In genomic region chr9:27289543-27290308, GRCm38 (mm10) we compare ENCODE assay signal across 11 mouse cellular contexts. TPM values are rescaled to one million over a fixed set of nuclear protein-coding genes. Genes with fewer than 3 reads are reported as not detected.
DNase-seq lines count a peak whose midpoint lies in the region; ATAC-seq lines count a peak whose summit lies in the region.
"Had no signal": no experiment of that assay in that cellular context is flagged by ENCODE, and none has a peak within 500 bp of the region (broad histone marks: within the 10 kb centered on the region; RNA-seq: fewer than 3 reads in every experiment).

No protein-coding gene starts in this region.

- H3K4me1 ChIP-seq in heart, embryonic 13.5 days = peaks cover 31% of the 10 kb centered on the region
- H3K4me1 ChIP-seq in embryonic facial prominence, embryonic 13.5 days = peaks cover 18% of the 10 kb centered on the region
- H3K4me1 ChIP-seq in midbrain, embryonic 13.5 days (replicated peaks) = peaks cover 29% of the 10 kb centered on the region

- H3K27me3 ChIP-seq in heart, embryonic 13.5 days (replicated peaks) = peaks cover 26% of the 10 kb centered on the region
- peaks cover 4% of the 10 kb centered on the region; the same call in 1 of the 2 replicates for H3K27me3 ChIP-seq in embryonic facial prominence, embryonic 13.5 days
- H3K27me3 ChIP-seq in midbrain, embryonic 13.5 days = peaks cover 48% of the 10 kb centered on the region

- no peak overlapping the region for H3K4me3 ChIP-seq in heart, embryonic 13.5 days
- H3K4me3 ChIP-seq in embryonic facial prominence, embryonic 13.5 days = no peak overlapping the region
- H3K4me3 ChIP-seq in midbrain, embryonic 13.5 days (replicated peaks) = no peak overlapping the region
- H3K4me3 ChIP-seq: left cerebral cortex, adult 2 months had no signal

- DNase-seq in heart, postnatal 36 days = no peak
- peak; percentile 45 to 50 for DNase-seq in heart, postnatal 10 days
- DNase-seq in gastrocnemius, adult 8-10 months (ENCODE audit: low spot score in 2 of 2) = no peak
- no peak for DNase-seq in right cerebral cortex, postnatal 4 days
- no peak for DNase-seq in cerebellum, adult 11 months

- H3K36me3 ChIP-seq in heart, embryonic 13.5 days = no peaks in the 10 kb centered on the region
- no peaks in the 10 kb centered on the region for H3K36me3 ChIP-seq in embryonic facial prominence, embryonic 13.5 days
- H3K36me3 ChIP-seq in midbrain, embryonic 13.5 days = no peaks in the 10 kb centered on the region

- no peak for ATAC-seq in heart, embryonic 13.5 days (ENCODE audit: extremely low read depth, insufficient number of reproducible peaks, low FRiP score, low TSS enrichment)
- ATAC-seq in embryonic facial prominence, embryonic 13.5 days (ENCODE audit: insufficient number of reproducible peaks, insufficient read depth, low FRiP score, low TSS enrichment, low read depth) = no peak
- ATAC-seq in midbrain, embryonic 13.5 days = peak; percentile 69
- ATAC-seq: activated CD4-positive, CD25-positive, alpha-beta regulatory T cell, adult 4 months had no signal

- 23% methylated on average over 7 of the region's 7 CpGs for WGBS in heart, embryonic 13.5 days
- WGBS in embryonic facial prominence, embryonic 13.5 days = 26% methylated on average over 7 of the region's 7 CpGs
- WGBS in midbrain, embryonic 13.5 days = 45% methylated on average over 7 of the region's 7 CpGs

- intact Hi-C loops in heart, postnatal 36 days (cut with DNase I) = loop anchor here (5.0 kb wide), 1 partner anchor 97 kb away; no protein-coding TSS in a partner anchor
- intact Hi-C loops in heart, postnatal 10 days (cut with DNase I) = loop anchor here (5.0 kb wide), 3 partner anchors 97 to 212 kb away; no protein-coding TSS in a partner anchor

- H3K27ac ChIP-seq in heart, embryonic 13.5 days (replicated peaks) = peak overlapping the region; percentile 79
- peak overlapping the region; percentile 18; the same call in 1 of the 2 replicates for H3K27ac ChIP-seq in embryonic facial prominence, embryonic 13.5 days
- H3K27ac ChIP-seq in midbrain, embryonic 13.5 days = peak overlapping the region; percentile 17; the same call in 1 of the 2 replicates
- H3K27ac ChIP-seq: left cerebral cortex, adult 2 months; macrophage had no signal

- peak overlapping the region; percentile 43 for H3K4me2 ChIP-seq in heart, embryonic 13.5 days
- no peak overlapping the region for H3K4me2 ChIP-seq in embryonic facial prominence, embryonic 13.5 days
- H3K4me2 ChIP-seq in midbrain, embryonic 13.5 days (replicated peaks) = peak overlapping the region; percentile 25

- H3K9me3 ChIP-seq in heart, embryonic 13.5 days = no peaks in the 10 kb centered on the region
- no peaks in the 10 kb centered on the region for H3K9me3 ChIP-seq in embryonic facial prominence, embryonic 13.5 days
- H3K9me3 ChIP-seq in midbrain, embryonic 13.5 days = no peaks in the 10 kb centered on the region

- peak overlapping the region; percentile 26; the same call in 1 of the 2 replicates for H3K9ac ChIP-seq in heart, embryonic 13.5 days
- no peak overlapping the region for H3K9ac ChIP-seq in embryonic facial prominence, embryonic 13.5 days
- no peak overlapping the region for H3K9ac ChIP-seq in midbrain, embryonic 13.5 days (replicated peaks)

RNA-seq across cellular contexts. Expression of gene Igsf9b, which starts 9.3 kb away (rescaled TPM):
- polyA plus RNA-seq in heart, embryonic 13.5 days (2015; fragmentation: Nextera tagmentation; extraction: Ambion mirVana) = 3.6 and 3.7 TPM in 2 replicates
- total RNA-seq in heart, postnatal 36 days (2021) = 1 to 10 TPM; 3.8 to 4.9 TPM
- polyA plus RNA-seq in embryonic facial prominence, embryonic 13.5 days (2015; fragmentation: Nextera tagmentation; extraction: Ambion mirVana) = 3.0 and 4.4 TPM in 2 replicates
- total RNA-seq in heart, postnatal 10 days (2021) = 1 to 10 TPM; 8.8 to 9.3 TPM
- polyA plus RNA-seq in midbrain, embryonic 13.5 days (2015; fragmentation: Nextera tagmentation; extraction: Ambion mirVana) = 11.3 and 12.6 TPM in 2 replicates
- total RNA-seq in gastrocnemius, adult 8-10 months (2022) = 1 to 10 TPM in 3 of 4 experiments, under 1 TPM in 1; 0.67 to 1.4 (median 1.0) TPM
- polyA plus RNA-seq: macrophage had no signal

Comparison
In these comparisons a context has a peak if more than half of its experiments do, and no peak if none do; other contexts are left out.
1. DNase-seq: peak in heart, postnatal 10 days (2 of 2); none in heart, postnatal 36 days (0 of 2), gastrocnemius, adult 8-10 months (0 of 2), right cerebral cortex, postnatal 4 days (single experiment) and cerebellum, adult 11 months (single experiment).
2. H3K27ac ChIP-seq: peak in every context shown above with its lines; median percentile 79 in heart, embryonic 13.5 days; 18 in embryonic facial prominence, embryonic 13.5 days; 17 in midbrain, embryonic 13.5 days.